Comparison of ENCODE assay signal across 8 mouse cellular contexts in the genomic region with DNA sequence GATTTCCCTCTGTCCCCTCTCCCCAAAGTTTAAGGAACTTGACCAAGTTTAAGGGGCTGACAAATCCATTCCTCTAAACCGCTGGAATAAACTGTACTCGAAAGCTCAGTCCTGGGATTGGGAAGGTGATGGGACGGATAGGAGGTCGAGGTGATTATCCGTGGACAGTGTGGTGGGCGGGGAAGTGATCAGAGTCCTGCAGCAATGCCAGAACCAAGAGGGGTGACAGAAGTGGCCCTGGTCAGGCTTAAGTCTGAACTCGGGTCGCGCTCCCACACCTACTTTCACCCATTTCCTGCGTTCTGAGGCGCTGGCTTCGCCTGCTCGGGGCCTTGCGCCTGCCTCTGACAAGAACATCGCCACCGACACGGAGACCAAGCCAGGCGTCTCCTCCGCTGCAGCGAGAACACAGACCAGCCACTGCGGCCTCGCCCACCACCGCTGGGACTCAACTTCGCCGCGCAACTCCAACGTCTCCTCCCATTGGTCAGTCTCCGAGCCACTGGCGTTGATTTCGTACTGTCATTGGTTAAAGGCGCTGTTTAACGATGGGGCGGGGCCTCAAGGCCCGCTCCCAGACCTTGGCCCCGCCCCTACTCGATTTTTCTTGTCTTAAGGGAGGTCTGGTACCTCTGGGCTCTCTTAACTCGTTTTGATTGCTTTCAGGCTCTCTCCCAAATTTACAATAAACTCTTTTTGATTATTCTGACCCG. TPM values are rescaled to one million over a fixed set of nuclear protein-coding genes. Genes with fewer than 3 reads are reported as not detected.
DNase-seq lines count a peak whose midpoint lies in the region; ATAC-seq and TF ChIP-seq lines count a peak whose summit lies in the region.

No protein-coding gene starts in this region.

- H3K27ac ChIP-seq in gastrocnemius, adult 2 months = peak overlapping the region; percentile 93

- H3K9me3 ChIP-seq in megakaryocyte, embryonic 14.5 days = no peaks in the 10 kb centered on the region

- H3K27me3 ChIP-seq in megakaryocyte, embryonic 14.5 days (replicated peaks) = no peaks in the 10 kb centered on the region

- peaks cover 37% of the 10 kb centered on the region for H3K4me1 ChIP-seq in megakaryocyte, embryonic 14.5 days

- peaks cover 25% of the 10 kb centered on the region for H3K36me3 ChIP-seq in megakaryocyte, embryonic 14.5 days (replicated peaks; ENCODE audit: low read length)

- ATAC-seq in common myeloid progenitor, adult 5-6 weeks (replicated peaks; ENCODE audit: low read depth, poor library complexity, severe bottlenecking) = peak; percentile 96

- peak overlapping the region; percentile 96 for H3K4me3 ChIP-seq in gastrocnemius, adult 2 months
- peak overlapping the region; percentile 98 for H3K4me3 ChIP-seq in megakaryocyte, embryonic 14.5 days (replicated peaks)

- intact Hi-C loops in gastrocnemius, adult 2 months (cut with DNase I) = no loop called here

- DNase-seq in ZHBTc4 (ENCODE audit: low read depth, low spot score) = peak; percentile 98
- DNase-seq in gastrocnemius, adult 2 months = peak; percentile 91
- DNase-seq in hindlimb bud, embryonic 11.5 days (ENCODE audit: extremely low spot score, low read depth, low spot score) = peak; percentile 92
- DNase-seq in left cerebral cortex, adult 8-10 months (ENCODE audit: low spot score in 2 of 2) = peak; percentile 59 to 78
- DNase-seq in right cerebral cortex, postnatal 10 days (ENCODE audit: low spot score in 2 of 2) = peak; percentile 94 to 95
- DNase-seq in urinary bladder, postnatal 25 days (ENCODE audit: low spot score) = peak; percentile 81

- TF ChIP-seq CTCF in gastrocnemius, adult 2 months (IDR thresholded peaks at IDR 0.05) = no peak

RNA-seq across cellular contexts. Expression of gene Efcab11, which starts 1.1 kb away (rescaled TPM):
- total RNA-seq in common myeloid progenitor, adult 5-6 weeks (2017) = 4.9 and 6.3 TPM in 2 replicates
- total RNA-seq in gastrocnemius, adult 2 months (2021) = not detected
- under 1 TPM; 0.15 to 0.77 (median 0.62) TPM for total RNA-seq in left cerebral cortex, adult 8-10 months (2022)
- 4.5 TPM in 1 of 2 replicates, not detected in the other for polyA plus RNA-seq in megakaryocyte, embryonic 14.5 days (2012; ENCODE audit: insufficient read depth, low replicate concordance)

RNA-seq across cellular contexts. Expression of gene Tdp1, which starts 1.2 kb away (rescaled TPM):
- 18.9 and 25.4 TPM in 2 replicates for total RNA-seq in common myeloid progenitor, adult 5-6 weeks (2017)
- total RNA-seq in gastrocnemius, adult 2 months (2021) = 1 to 10 TPM; 3.6 to 6.6 TPM
- total RNA-seq in left cerebral cortex, adult 8-10 months (2022) = 10 to 100 TPM; 18.0 to 27.7 (median 22.2) TPM
- 6.7 and 6.9 TPM in 2 replicates for polyA plus RNA-seq in megakaryocyte, embryonic 14.5 days (2012; ENCODE audit: insufficient read depth, low replicate concordance)

Comparison
In these comparisons a context has a peak if more than half of its experiments do, and no peak if none do; other contexts are left out.
1. Peak in every context shown above with its lines: DNase-seq, ATAC-seq, H3K4me3 ChIP-seq and H3K27ac ChIP-seq.